Mouse (Mus musculus) small intestine, adult 2 months (tissue): ENCODE measurements around the gene Lhfpl2. TPM values are rescaled to one million over a fixed set of nuclear protein-coding genes. Genes with fewer than 3 reads are reported as not detected.

Source experiments
- H3K27ac ChIP-seq: fragments of 200-500 bp; 2 replicates; pipeline ENCODE4 v1.5.1; 2012; ENCODE audit warnings: low read depth, low read length, control low read depth, inconsistent platforms; ENCODE audit not compliant: insufficient read depth
- H3K27me3 ChIP-seq: fragments of 200-500 bp; 2 replicates; pipeline ENCODE4 v1.6.1; 2012; ENCODE audit warnings: mild to moderate bottlenecking, moderate library complexity, low read length, inconsistent platforms; ENCODE audit not compliant: control insufficient read depth, insufficient read depth
- H3K36me3 ChIP-seq: fragments of 200-500 bp; 2 replicates; pipeline ENCODE4 v1.6.1; 2012; ENCODE audit warnings: mild to moderate bottlenecking, low read length, control low read depth, inconsistent platforms; ENCODE audit not compliant: control insufficient read depth, insufficient read depth
- H3K4me1 ChIP-seq: fragments of 200-500 bp; 2 replicates; pipeline ENCODE4 v1.6.1; 2012; ENCODE audit warnings: low read length, inconsistent platforms, mixed read lengths; ENCODE audit not compliant: control insufficient read depth, insufficient read depth, insufficient read length
- H3K4me3 ChIP-seq: fragments of 200-500 bp; 2 replicates; pipeline ENCODE4 v1.5.1; 2012; ENCODE audit warnings: low read depth, mild to moderate bottlenecking, control low read depth, inconsistent platforms, low read length, moderate library complexity
- CTCF ChIP-seq: fragments of 200-500 bp; IDR thresholded peaks from 2 replicates; pipeline ENCODE4 v1.5.1; 2012; ENCODE audit warnings: low read depth, mild to moderate bottlenecking, control low read depth, inconsistent platforms, low read length, moderate library complexity, mixed read lengths; ENCODE audit not compliant: insufficient replicate concordance, insufficient read length; ENCODE audit errors: extremely low read depth
- POLR2A ChIP-seq: fragments of 200-500 bp; IDR thresholded peaks from 2 replicates; pipeline ENCODE4 v1.6.1; 2012; ENCODE audit warnings: low read depth, mild to moderate bottlenecking, control low read depth, inconsistent platforms, low read length, moderate library complexity
- WGBS: fragments of 180-500 bp; shearing (Covaris S2); methylation state at CpG from one replicate; pipeline ENCODE4 v1.1.7; 2018; 5-methylcytosine and 5-hydroxymethylcytosine counted together
- polyA plus RNA-seq: library from polyadenylated mRNA; depleted of rRNA; stranded (reverse); fragments of >200 nt; gene quantifications from 2 replicates; pipeline ENCODE4 v1.2.3, GENCODE M21; 2012

Gene Lhfpl2
- polyA plus RNA-seq, 1 experiment: 71.0 TPM

DNA sequence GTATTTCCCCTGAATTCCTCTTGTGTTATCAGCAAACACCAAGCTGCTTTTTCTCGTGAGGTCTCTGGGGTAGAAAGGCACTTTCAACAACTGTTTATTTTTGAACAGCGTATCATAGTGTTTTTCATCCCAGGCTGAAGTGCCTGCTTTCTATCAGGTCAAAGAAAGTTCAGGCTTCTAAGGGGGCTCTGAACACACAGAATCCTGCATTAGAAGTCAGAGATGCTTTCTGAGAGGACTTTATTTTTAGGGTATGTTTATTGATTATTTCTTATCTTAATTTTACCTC is 19.6 kb upstream of the Lhfpl2 start:
- Histone ChIP-seq H3K4me1 (no peaks in the 10 kb centered on the region), H3K27me3 (no peaks in the 10 kb centered on the region), H3K4me3 (no peak overlapping the region), H3K27ac (no peak overlapping the region), H3K36me3 (no peaks in the 10 kb centered on the region)
- WGBS: 47% methylated on average over 2 of the region's 2 CpGs
- TF ChIP-seq POLR2A (no peak), CTCF (no peak)

GRCm38 (mm10) chr13:94050036-94050435 is 7.6 kb upstream of the Lhfpl2 start:
- Histone ChIP-seq H3K27me3 (no peaks in the 10 kb centered on the region), H3K4me1 (peaks cover 2% of the 10 kb centered on the region; the same call in 1 of the 2 replicates), H3K27ac (no peak overlapping the region), H3K36me3 (no peaks in the 10 kb centered on the region), H3K4me3 (no peak overlapping the region)
- TF ChIP-seq CTCF (no peak), POLR2A (no peak)
- WGBS: 18% methylated on average over 7 of the region's 7 CpGs

DNA sequence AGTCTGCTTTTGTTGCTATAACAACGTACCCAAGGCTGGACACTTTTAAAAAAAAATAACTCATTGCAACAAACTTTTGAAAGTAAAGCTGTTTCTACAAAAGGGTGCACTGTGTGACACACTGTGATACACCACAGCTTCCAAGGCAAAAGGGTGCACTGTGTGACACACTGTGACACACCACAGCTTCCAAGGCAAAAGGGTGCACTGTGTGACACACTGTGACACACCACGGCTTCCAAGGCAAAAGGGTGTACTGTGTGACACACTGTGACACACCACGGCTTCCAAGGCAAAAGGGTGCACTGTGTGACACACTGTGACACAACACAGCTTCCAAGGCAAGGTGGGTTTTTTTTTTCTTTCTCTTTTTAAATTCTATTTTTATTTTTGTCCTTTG is 6.8 kb upstream of the Lhfpl2 start:
- no peaks in the 10 kb centered on the region for H3K36me3 ChIP-seq
- no peaks in the 10 kb centered on the region for H3K27me3 ChIP-seq
- WGBS: 94% methylated on average over 3 of the region's 3 CpGs
- H3K4me3 ChIP-seq: no peak overlapping the region
- TF ChIP-seq CTCF (no peak), POLR2A (no peak)
- H3K4me1 ChIP-seq: peaks cover 2% of the 10 kb centered on the region; the same call in 1 of the 2 replicates
- H3K27ac ChIP-seq: no peak overlapping the region

DNA sequence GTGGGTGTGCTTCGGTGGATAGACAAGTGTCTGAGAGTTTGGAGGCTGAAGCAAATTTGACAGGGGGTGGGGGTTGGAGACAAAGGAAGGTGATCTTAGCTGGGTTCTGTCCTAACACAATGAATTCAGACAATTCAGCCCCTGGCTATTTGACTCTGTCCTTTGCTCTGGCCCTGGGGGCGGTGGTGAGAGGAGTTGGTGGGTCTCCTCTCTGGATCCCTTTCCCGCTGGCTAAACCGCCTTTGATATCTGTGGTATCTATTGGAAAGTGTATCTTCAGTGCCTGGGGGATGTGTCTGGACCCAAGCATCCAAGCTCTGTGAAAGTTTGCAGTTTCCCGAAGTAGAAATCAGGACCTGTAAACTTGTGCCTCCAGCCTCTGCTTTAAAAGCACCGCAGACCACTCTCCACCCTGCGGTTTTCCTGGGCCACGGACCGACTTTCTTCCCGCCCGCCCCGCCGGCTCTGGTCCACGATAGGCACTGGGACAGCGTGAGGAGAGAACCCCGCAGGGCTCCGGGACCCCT is 497 bp upstream of the Lhfpl2 start:
- Histone ChIP-seq H3K4me1 (peaks cover 3% of the 10 kb centered on the region), H3K4me3 (peak overlapping the region; percentile 76), H3K27me3 (peaks cover 23% of the 10 kb centered on the region), H3K36me3 (no peaks in the 10 kb centered on the region), H3K27ac (no peak overlapping the region)
- WGBS: 15% methylated on average over 17 of the region's 17 CpGs
- TF ChIP-seq CTCF: no peak
- no peak for TF ChIP-seq POLR2A

- Histone ChIP-seq H3K4me3 (peak overlapping the region; percentile 76), H3K27ac (no peak overlapping the region), H3K27me3 (peaks cover 23% of the 10 kb centered on the region), H3K4me1 (peaks cover 3% of the 10 kb centered on the region), H3K36me3 (no peaks in the 10 kb centered on the region)
- no peak for TF ChIP-seq CTCF
- TF ChIP-seq POLR2A: no peak
- 65% methylated on average over 6 of the region's 6 CpGs for WGBS
These were observed 1.1 kb downstream of the Lhfpl2 start for GRCm38 (mm10) chr13:94058642-94059222.

GRCm38 (mm10) chr13:94059373-94059772 is 1.8 kb downstream of the Lhfpl2 start:
- WGBS: 92% methylated on average over 4 of the region's 4 CpGs
- H3K27ac ChIP-seq: no peak overlapping the region
- TF ChIP-seq CTCF (no peak), POLR2A (no peak)

DNA sequence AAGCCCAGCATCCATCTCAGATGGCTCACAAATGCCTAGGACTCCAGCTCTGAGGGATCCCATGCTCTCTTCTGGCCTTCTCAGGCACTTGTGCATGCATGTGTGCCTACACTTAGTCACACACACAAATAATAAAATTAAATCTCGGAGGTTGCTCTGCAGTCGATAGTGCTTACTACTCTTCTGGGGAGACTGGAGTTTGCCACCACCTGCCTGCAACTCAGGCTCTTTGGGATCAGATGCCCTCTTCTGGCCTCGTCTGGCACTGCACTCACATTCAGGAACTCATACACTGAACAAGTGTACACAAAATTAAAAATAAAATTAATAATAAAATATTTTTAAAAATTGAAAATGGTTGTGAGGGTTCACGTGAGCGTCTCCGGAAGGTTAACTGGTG is 2.2 kb downstream of the Lhfpl2 start:
- no peak for TF ChIP-seq POLR2A
- peak; percentile 63; the same call in 1 of the 2 replicates for TF ChIP-seq CTCF
- peaks cover 3% of the 10 kb centered on the region for H3K4me1 ChIP-seq
- peaks cover 23% of the 10 kb centered on the region for H3K27me3 ChIP-seq
- no peak overlapping the region for H3K4me3 ChIP-seq
- no peak overlapping the region for H3K27ac ChIP-seq
- 85% methylated on average over 6 of the region's 6 CpGs for WGBS
- no peaks in the 10 kb centered on the region for H3K36me3 ChIP-seq

More at GRCm38 (mm10) chr13:94059373-94059772, 1.8 kb downstream of the Lhfpl2 start:
- no peak overlapping the region for H3K4me3 ChIP-seq
- H3K4me1 ChIP-seq: peaks cover 3% of the 10 kb centered on the region
- H3K36me3 ChIP-seq: no peaks in the 10 kb centered on the region
- peaks cover 23% of the 10 kb centered on the region for H3K27me3 ChIP-seq

- Histone ChIP-seq H3K4me3 (no peak overlapping the region), H3K36me3 (no peaks in the 10 kb centered on the region), H3K27ac (no peak overlapping the region), H3K4me1 (peaks cover 3% of the 10 kb centered on the region), H3K27me3 (peaks cover 23% of the 10 kb centered on the region)
- no peak for TF ChIP-seq CTCF
- 94% methylated on average over 3 of the region's 3 CpGs for WGBS
These were observed 2.9 kb downstream of the Lhfpl2 start for GRCm38 (mm10) chr13:94060461-94060860.
